Mouse (Mus musculus) cerebellum, postnatal 14 days (tissue): ENCODE results near the gene Plcb2.

ENCODE experiments used
- DNase-seq, 2 experiments: peaks; one replicate each; pipeline ENCODE4 v3.0.0; 2021; ENCODE audit warnings: mixed read lengths in 2 of 2

Plcb2 gene

DNA sequence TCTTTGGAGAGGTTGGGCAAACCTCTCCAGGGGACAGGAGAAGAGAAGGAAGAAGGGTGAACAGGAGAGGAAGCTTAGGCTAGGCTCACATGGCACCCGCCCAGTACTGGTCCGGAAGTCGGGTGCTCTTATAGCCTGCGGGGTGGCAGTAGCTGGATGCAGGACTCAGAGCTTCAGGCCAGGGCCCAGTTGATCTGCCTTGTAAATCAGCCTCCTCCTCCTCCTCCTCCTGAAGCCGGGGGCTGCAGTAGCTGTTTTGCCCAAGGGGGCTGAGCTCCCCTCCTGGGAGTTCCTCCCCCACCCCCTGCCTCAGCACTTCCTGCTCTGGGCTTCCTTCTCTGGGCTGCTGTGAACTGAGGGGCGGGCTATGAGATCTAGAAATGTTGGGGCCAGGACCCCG is at the start of gene Plcb2:
Plcb2 (minus strand) TSS at position 102 of the 400 bp plus-strand sequence.
- no peak for DNase-seq

DNA sequence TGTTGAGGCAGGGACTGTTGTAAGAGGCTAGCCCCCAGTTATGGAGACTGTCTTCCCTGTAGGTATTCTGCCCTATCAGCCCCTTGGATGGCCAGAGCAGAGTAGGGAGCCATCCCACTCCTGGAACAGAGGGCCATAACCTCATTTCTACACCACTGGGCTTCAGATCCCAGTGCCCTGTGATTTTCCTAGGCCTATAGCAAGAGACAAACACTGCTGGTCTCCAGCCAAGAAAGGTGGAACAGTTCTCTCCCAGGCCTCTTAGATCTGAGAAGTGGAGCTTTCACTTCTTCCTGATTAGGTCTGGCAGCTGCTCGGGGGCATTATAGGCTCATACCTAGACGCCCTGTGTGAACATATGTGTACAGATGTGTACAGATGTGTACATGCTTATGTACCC is 48.1 kb upstream of the Plcb2 start:
- DNase-seq = peak; percentile 49 to 64

DNA sequence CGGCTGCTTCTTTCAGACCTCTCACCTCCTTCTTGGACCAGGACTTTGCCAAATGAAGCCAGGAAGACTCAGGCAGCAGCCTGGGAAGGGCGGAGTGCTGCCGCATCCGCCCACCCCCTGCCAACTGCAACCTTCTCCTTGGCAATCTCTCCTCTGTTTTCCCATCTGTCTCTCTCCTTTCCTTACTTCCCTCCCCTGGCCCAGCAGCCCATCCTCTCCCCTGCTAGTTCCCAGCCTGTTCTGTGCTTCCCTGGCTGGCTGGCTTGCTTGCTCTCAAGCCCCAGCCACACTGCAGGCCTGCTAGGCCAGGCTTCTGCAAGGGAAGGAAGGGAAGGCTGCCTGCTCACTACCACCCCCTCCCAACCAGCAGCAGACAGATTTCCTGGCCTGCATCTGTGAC is 47.6 kb upstream of the Plcb2 start:
- DNase-seq = peak; percentile 76

DNA sequence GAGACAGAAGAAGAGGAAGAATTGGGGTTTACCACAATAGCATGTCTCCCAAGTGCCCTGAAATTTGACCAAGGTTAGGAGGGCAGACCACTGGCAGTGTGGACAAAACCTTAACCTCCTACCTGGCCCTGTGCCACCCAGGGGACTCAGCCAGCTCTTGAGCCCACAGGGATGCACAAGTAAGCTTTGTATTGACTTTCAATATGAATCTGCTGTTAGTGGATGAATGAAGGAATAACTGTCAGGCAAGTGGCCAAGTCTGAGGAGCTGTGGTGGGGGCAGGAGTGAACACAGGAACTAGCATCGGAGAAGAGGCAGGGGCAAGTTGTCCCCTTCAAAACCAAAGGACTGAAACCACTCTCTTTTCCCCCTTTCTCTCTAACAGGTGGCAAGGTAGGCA is 47.2 kb upstream of the Plcb2 start:
- peak; percentile 61 to 74 for DNase-seq

DNA sequence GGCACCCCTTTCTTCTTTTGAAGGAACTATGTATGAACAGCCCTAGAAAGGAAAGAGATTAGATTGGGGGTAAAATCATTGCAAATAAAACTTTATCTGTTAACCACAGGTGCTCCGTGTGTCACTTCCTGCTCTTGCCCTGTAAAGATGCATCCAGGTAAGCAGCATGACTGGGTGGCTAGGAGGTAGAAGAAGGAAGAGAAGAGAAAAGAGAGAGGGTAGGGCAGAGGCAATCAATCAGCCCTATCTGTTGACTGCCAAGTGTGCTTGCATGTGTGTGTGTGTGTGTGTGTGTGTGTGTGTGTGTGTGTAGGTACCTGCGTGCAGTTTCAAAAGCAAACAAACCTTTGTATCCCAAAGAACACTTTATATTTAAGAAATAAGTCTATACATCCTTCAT is 46.3 kb upstream of the Plcb2 start:
- no peak for DNase-seq

DNA sequence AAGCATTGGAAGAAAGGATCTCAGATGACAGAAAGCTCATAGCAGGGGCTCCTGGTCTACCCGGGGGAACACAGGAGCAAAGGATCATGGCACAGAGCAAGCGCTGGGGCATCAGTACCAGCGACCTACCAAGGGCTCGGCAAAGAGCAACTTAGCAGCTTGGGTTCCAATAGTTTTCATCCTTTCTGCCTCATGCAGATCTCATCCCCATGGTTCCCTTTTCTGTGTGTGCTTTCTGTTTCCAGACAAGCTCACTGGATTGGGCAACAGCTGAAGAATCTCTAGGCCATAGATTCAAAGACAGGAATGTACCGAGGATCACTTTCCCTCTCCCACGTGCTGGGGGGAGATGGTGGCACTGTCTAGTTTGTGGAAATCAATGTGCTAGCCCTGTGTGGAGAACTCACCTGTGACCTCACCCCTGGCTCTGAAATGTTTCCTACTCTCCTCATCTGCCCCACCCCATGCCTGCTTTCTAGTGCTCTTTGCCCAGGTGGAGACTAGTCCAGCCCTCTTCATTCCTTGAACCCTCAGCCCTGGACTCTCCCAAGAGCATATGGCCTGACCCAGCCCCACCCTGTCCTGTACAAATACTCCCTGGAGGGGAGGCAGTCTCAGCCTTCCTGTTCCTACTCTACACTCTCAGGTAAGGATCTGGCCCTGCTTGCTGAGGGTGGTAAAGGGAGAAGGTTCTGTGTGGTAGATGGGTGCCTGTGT is 44.1 kb upstream of the Plcb2 start, which contains the start of gene Phgr1:
Phgr1 (plus strand) TSS at position 612 of the 717 bp plus-strand sequence.
- no peak for DNase-seq

DNA sequence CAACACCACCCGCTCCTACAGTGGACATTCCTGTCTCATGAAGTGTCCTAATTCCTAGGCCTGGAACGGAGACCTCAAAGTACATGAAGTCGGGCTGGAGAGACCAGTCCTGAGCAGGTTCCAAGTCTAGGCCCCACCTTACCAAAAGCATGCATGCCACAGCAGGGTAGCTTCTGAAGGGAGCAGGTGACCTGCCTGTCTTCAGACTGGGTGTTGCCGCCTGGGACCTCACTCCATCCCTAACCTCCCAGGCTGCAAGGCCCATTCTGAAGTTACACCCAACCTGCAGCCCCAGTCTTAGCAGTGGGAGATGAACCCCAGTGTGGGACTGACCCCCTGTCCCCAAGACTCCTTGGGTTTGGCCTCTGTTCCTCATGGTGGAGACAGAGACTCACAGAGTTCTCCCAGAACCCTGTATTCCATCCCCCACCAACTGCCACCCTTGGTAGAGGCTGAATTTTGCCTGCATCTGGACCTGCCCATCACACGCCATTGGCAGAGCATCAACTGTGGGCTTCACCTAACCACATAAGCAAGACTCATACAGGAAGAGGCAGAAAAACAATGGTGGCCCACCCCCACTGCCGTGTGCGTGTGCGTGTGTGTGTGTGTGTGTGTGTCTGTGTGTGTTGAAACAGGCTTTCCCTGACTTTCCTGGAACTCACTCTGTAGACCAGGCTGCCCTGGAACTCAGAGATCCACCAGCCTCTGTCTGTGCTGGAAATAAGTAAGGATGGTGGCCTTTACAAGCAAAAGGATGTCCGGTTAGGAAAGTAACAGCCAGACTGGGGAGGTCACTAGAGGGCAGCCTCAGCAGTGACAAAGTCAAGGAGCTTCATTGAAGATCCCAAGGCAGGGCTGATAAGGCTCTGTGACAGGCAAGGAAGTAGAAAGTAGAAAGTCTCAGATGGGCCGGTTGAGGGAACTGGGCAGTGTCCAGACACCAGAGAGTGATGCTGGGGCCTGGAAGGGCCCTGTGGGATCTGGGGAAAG is 38.1 kb upstream of the Plcb2 start:
- DNase-seq = no peak

DNA sequence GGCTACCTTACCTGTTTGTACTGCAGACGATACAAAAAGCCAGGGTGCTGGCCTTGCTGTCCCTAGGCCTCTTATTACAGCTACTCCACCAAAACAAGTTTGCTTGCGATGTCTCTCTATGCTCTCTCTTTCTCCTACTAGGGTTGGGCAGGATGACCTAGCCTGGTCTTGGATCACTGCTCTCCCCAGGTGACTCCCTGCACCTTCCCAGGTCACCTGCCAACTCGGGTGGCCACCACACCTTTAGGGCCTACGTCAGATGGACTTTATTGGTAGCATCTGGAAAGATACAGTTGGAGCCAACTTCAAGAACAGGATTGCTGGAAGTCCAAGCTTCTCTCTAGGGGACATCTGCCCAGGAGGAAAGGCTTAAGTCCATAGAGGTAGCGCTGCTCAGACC is 36.6 kb upstream of the Plcb2 start:
- DNase-seq = no peak

DNA sequence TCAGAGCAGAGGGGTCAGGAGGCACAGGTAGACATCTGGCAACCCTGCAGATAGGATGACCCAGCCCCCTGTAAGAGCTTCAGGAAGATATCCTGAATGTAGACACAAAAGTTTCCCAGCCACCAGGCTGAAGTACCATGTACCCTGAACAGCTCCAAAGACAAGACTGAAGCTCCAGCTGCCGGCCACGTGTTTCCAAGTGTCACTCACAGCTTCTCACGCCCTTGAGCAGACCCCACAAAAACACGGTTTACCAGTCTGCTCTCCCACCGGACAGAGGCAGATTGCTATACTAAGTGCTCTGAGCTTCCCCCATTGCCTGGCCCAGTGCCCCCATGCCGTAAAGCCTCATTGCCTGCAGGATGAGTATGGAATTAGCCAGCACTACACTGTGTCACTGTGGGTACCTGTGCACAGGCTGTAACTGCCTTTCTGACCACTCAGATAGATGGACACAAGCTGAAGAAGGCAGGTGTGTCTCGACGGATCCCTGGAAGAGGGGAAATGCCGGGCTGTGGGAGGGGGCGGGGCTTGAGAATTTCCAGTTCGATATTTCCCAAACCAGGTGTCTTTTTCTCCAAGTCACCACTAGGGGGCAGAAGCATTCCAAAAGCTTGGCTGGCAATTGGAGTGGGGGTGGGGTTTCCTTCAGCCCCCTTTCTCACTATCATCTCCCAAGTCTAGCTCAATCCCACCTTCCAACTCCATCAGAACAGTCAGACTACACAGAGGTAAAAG is 36.0 kb upstream of the Plcb2 start:
- DNase-seq = peak; percentile 82 to 87

DNA sequence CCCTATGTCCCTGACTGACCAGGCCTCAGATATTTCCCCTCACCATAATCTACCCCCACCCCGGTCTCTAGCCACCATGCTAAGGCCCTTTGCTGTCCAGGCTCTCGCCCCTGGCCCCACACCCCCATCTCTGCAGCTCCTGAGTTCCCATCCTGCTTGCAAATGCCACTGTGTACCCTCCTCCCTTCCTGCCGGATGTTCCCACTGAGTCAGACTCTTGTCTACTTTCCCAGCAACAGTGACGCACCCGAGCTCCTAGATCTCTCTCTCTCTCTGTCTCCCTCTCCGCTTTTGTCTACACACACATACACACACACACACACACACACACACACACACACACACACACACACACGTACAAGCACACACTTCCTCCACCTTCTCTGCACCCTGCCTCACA is 35.2 kb upstream of the Plcb2 start:
- DNase-seq = no peak

DNA sequence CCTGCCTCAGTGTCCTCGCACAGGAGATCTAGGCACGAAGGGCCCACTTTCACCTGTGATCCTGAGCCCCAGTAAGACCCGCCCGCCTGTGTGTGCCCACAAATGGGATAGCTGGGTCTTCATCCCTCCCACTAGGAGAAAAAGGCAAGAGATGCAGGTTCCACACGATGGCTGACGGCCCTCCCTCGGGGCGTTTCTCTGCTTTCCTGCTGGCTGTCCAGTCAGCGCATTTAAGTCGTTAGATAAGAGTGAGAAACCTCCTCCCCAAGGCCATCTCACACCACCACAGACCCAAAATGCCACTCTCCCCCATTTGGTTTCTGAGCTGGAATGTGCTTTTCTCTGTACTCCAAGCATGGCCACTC is 34.5 kb upstream of the Plcb2 start:
- no peak for DNase-seq

DNA sequence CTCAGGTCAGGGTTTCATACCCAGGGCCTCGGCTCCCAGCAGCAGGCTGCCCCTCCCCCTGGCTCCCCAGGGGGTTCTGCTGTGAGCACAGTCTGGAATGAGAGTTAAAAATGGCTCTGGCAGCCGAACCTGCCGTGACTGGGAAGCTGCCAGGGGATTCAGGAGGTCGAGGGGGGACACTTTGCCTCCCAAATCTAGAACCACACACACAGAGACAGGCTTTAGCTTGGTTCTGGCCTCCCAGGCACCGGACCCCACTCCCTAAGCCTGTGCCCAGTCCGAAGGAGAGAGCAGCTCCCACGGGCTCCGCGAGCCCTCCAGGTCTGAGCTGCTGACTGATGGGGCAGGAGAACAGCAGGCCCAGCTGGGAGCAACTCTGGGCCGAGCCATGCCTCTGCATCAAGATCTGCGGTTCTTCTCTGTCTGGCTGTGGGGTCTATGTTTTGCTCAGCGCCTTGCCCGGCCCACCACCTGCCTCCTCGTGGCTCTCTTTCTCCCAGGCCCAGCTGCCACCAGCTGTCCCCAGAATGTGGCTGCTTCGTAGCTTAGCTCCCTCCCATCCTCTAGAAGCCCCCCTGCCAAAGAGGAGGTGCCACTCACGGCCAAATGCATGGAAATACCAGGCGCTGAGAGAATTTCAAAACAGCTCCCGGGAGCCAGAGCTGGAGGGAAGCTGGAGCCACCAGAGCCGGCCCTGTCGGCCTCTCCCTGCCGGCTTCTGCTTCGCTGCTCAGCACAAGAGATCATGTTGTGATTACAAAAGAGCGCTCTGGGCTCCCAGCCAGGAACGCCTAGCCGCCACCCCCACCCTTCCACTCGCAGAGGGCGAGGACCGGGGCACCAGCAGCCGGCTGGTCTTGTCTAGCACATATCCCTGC is 33.9 kb upstream of the Plcb2 start, which contains the start of gene Ccdc9b:
Ccdc9b (minus strand) TSS at position 756 of the 878 bp plus-strand sequence.
- peak; percentile 89 to 95 for DNase-seq

DNA sequence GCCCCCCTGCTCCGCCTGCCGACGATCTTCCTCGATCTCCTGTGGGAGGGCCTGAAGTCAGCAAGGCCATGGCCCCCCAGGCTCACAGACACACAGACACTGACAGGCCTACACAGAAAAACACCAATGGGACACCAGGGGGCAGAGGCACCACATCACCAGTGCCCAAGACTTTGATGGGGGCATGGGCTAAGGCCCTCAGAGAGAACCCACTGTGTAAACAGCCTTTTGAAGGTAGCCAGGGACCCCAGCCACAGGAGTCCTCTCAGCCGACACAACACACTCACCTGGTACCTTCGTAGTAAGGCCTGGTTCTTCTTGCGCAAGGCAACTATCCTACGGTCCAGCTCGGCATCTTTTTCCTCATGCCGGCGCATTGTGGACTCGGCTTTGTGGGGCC is 33.1 kb upstream of the Plcb2 start:
- DNase-seq = no peak

DNA sequence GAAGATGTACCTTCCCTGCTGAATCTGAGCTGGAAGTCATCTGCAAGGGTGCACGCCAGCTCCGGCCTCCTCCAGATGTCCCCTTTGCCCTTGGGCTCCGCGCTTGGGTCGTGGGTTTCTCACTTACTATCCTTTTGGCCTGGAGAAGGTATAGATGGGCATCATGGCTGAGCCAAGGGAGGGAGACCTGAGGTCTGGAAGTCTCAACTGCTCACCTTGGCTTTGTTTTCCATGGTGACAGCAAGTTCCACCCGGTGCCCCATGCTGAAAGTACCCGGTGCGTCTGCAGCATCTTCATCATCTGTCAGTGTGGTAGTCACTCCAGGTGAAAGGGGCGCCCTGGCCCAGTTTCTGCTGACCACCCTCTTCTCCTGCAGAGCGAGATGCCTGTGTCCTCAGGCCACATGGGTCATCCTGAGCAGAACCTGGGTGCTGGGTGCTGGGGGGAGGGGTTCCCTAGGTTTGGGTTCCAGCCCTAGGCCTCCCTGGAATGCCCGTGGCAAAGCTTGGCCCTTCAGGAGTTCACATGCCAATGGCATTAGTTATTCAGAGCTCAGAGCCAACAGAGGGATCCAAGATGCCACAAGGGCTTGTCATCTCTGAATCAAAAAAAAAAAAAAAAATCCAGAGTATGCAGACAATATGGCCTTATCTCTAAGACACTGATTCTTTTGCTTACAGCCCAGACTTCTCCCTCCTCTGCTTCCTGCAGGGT is 32.2 kb upstream of the Plcb2 start:
- no peak for DNase-seq

DNA sequence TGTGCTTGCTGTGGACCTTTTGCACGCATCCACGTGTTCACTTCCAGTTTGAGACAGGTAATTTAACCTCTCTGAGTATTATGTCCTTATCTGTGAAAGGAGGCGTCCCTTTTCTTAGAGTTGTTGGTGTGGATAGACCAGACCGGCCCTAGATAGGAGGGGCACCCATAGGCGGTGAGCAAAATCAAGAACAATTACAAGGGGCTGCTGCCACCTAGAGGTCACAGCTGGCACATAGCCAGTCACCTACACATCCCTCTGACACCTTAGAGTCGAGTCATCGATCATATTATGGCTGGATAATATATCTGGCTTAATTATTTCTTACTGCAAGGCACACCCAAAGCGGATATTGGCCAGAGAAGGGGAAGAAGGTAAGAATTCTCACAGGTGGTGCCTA is 31.6 kb upstream of the Plcb2 start:
- DNase-seq = peak; percentile 66 to 78

DNA sequence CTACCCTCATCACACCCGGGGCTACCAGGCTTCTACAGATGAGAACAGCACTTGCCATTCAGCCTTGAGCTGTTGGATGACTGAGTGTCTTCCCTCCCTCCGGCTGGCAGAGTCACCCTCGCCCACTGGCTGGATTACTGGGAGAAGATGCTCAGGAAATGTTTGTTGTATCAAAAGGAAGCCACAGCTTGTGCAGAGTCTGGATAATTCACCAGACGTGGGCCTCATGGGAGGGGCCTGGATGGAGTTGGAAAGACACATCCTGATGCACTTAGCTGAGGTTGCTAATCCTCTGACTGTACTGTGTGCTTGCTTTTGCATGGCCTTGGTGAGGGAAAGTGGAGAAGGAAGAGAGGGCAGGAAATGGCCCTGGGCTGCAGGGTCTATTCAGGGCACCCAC is 27.9 kb upstream of the Plcb2 start:
- no peak for DNase-seq

DNA sequence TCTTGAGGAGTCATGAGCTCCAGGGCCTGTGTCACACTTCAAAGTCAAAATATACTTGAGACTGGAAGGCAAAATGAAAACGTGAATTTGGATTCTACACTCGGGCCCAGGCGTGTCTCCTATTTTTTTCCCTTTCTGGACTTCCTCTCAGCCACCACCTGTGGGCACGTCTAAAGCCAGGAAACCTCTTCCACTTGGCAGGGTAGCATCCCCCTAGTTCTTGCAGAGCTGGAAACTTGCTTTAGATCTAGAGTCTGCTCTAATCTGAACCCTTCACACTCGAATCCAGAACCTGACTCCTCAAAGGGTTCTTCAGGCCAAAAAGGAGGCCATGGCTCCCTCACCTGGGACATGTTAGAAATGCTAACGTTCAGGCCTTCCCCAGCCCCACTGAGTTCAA is 27.2 kb upstream of the Plcb2 start:
- no peak for DNase-seq

DNA sequence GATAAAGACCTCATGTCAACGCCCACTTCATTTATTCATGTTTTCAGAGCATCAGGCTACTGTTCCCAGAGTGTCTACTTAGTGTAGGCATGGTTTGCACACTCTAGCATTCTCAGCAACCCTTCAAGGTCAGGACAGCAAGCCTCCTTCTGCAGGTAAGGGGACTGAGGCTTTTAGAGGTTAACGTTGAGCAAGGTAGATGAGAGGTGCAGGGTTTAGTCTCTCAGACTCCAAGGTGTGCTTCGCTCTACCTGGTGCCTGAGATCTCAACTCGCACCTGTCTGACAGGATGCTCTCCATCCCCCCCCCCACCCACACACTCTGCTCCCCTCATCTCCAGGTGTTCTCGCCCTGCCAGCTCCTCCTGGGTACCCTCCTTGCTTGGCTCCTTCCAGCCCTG is 25.9 kb upstream of the Plcb2 start:
- DNase-seq = no peak

DNA sequence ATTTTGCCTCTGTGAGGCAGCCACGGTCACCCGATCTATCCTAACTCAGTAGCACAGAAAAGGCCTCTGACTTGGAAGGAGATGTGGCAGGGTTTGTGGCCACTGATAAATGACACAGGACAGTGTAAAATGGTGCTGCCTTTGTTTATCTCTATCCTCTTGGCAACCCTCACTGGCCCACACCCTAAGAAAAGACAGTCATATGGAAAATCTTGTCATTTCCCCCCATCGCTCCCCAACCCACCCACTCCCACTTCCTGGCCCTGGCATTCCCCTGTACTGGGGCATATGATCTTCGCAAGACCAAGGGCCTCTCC is 24.5 kb upstream of the Plcb2 start:
- no peak for DNase-seq

DNA sequence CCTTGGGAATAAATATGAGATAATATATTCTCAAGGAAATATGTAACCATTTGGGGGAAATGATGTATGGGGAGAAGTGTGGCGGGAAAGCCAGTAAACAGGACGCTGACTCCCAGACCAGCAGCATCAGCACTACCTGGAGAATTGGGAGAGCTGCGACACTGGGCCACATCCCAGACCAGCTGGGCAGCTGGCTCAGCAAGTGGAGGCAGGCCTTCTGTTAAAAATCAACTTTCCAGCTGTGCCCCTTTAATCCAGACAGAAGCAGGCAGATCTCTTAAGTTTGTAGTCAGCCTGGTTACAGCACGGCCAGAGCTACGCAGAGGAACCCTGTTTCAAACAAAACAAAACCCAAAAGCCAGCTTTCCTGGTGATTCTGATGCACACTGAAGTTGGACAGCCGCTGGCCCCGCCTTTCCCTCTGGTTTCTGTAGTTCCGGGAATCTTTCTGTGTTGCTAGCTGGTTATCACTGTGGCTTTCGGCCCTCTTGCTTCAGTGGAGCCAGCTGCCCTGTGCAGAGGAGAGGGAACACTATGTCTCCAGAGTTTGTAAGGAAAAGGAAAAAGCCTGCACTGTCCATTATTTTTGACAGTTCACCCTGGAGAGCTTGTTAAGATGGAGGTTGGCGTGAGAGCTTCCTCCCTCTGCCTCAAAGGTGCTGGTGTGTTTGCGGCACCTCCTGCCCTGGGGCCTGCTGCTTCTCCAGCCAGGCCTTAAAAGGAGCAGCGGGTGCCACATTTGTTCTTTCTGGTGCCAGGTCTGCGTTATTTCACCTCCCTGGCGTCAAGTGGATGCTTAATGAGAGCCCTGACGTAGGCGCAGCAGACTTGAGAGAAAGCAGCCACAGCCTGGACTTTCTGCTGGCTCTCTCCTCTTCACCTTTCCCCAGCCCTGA is 23.9 kb upstream of the Plcb2 start:
- no peak for DNase-seq

DNA sequence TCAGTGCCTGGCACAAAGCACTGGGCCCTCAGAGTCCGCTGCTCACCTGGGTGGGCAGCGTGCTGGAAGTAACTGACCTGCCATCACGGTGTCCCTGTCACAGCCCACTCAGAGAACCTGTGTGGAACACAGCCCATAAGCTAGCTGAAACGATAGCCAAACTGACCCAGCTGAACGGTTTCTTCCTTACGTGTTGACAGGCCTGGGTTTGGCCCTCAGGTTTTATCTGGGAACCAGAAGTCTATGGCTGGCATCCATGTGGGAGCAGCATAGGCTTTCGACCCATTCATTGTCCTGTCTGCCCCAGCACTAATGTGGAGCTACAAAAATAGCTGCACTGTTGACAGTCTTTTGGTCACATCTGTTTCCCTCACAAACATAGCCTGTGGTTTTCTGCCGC is 22.2 kb upstream of the Plcb2 start:
- DNase-seq = no peak
